Mouse (Mus musculus): ENCODE results near the gene Pitpnm3.

- TF ChIP-seq CTCF (IDR thresholded peaks at IDR 0.05; ENCODE audit: low read depth, low read length) = no peak
- no peak for TF ChIP-seq POLR2A (IDR thresholded peaks at IDR 0.05; ENCODE audit: extremely low read depth, insufficient read depth, low read length)
Observed at GRCm38 (mm10) chr11:72055176-72055575, 80.4 kb downstream of the Pitpnm3 start.
